Mouse (Mus musculus) lung, embryonic 15.5 days (tissue): ENCODE measurements around the gene Apol6. TPM values are rescaled to one million over a fixed set of nuclear protein-coding genes. Genes with fewer than 3 reads are reported as not detected.

ENCODE experiments used
- ATAC-seq: fragments of 200-750 bp; cut with Nextera tagmentation; 2 replicates; pipeline ENCODE4 v1.8.0; 2017; ENCODE audit warnings: moderate number of reproducible peaks, borderline replicate concordance; ENCODE audit not compliant: low FRiP score, low TSS enrichment; ENCODE audit errors: extremely low read depth
- H3K27ac ChIP-seq: fragments of 300-500 bp; sonication (generic); 2 replicates; pipeline ENCODE4 v1.5.1; 2015; ENCODE audit warnings: moderate library complexity, mild to moderate bottlenecking, inconsistent platforms
- H3K27me3 ChIP-seq: fragments of 300-500 bp; sonication (generic); 2 replicates; pipeline ENCODE4 v1.6.1; 2015; ENCODE audit warnings: inconsistent platforms
- H3K36me3 ChIP-seq: fragments of 300-500 bp; sonication (generic); 2 replicates; pipeline ENCODE4 v1.6.1; 2015; ENCODE audit warnings: inconsistent platforms
- H3K4me1 ChIP-seq: fragments of 300-500 bp; sonication (generic); 2 replicates; pipeline ENCODE4 v1.6.1; 2015; ENCODE audit warnings: inconsistent platforms
- H3K4me2 ChIP-seq: fragments of 300-500 bp; sonication (generic); 2 replicates; pipeline ENCODE4 v1.6.1; 2015; ENCODE audit warnings: inconsistent platforms, mild to moderate bottlenecking, moderate library complexity
- H3K4me3 ChIP-seq: fragments of 300-500 bp; sonication (generic); 2 replicates; pipeline ENCODE4 v1.5.1; 2015; ENCODE audit warnings: mild to moderate bottlenecking, inconsistent platforms
- H3K9ac ChIP-seq: fragments of 300-500 bp; sonication (generic); 2 replicates; pipeline ENCODE4 v1.6.1; 2015; ENCODE audit warnings: inconsistent platforms
- H3K9me3 ChIP-seq: fragments of 300-500 bp; sonication (generic); 2 replicates; pipeline ENCODE4 v1.6.1; 2016; ENCODE audit warnings: inconsistent platforms
- WGBS: fragments of 180-500 bp; shearing (Covaris S2); methylation state at CpG from one replicate; pipeline ENCODE4 v1.1.7; 2015; 5-methylcytosine and 5-hydroxymethylcytosine counted together
- polyA plus RNA-seq: library from polyadenylated mRNA; unstranded; fragments of >200 nt; fragmentation: Nextera tagmentation; extraction: Ambion mirVana; gene quantifications from 2 replicates; pipeline ENCODE4 v1.2.1, GENCODE M21; 2015

Gene Apol6
- polyA plus RNA-seq, result not detected in 2 replicates

GRCm38 (mm10) chr15:77044597-77045320 is at the start of gene Apol6:
Apol6 (plus strand) TSS chr15:77044729.
- H3K27ac ChIP-seq, result no peak within 1 kb of the TSS
- H3K36me3 ChIP-seq, result no peaks in the 10 kb centered on the region
- H3K9me3 ChIP-seq, result no peaks in the 10 kb centered on the region
- H3K4me1 ChIP-seq, result no peaks in the 10 kb centered on the region
- no peak within 1 kb of the TSS for H3K9ac ChIP-seq
- H3K4me2 ChIP-seq, result no peak within 1 kb of the TSS
- no peaks in the 10 kb centered on the region for H3K27me3 ChIP-seq
- no peak within 1 kb of the TSS for H3K4me3 ChIP-seq
- 75% methylated on average over 12 of the region's 12 CpGs for WGBS
- ATAC-seq, result no peak

- no peak for ATAC-seq
These were observed 46.5 kb upstream of the Apol6 start for GRCm38 (mm10) chr15:76998048-76998447.

GRCm38 (mm10) chr15:76998878-76999588 is 45.5 kb upstream of the Apol6 start:
- Histone ChIP-seq H3K27me3 (no peaks in the 10 kb centered on the region), H3K4me3 (no peak overlapping the region), H3K9ac (no peak overlapping the region), H3K36me3 (no peaks in the 10 kb centered on the region), H3K4me1 (no peaks in the 10 kb centered on the region), H3K27ac (no peak overlapping the region), H3K9me3 (no peaks in the 10 kb centered on the region), H3K4me2 (no peak overlapping the region)
- 41% methylated on average over 21 of the region's 21 CpGs for WGBS
- ATAC-seq, result peak; percentile 42; the same call in 1 of the 2 replicates

More at GRCm38 (mm10) chr15:76998048-76998447, 46.5 kb upstream of the Apol6 start:
- Histone ChIP-seq H3K27ac (no peak overlapping the region), H3K9me3 (no peaks in the 10 kb centered on the region), H3K4me3 (no peak overlapping the region), H3K27me3 (no peaks in the 10 kb centered on the region), H3K4me2 (no peak overlapping the region), H3K36me3 (no peaks in the 10 kb centered on the region), H3K9ac (no peak overlapping the region), H3K4me1 (no peaks in the 10 kb centered on the region)
- 69% methylated on average over 2 of the region's 2 CpGs for WGBS

- Histone ChIP-seq H3K4me3 (no peak overlapping the region), H3K36me3 (no peaks in the 10 kb centered on the region), H3K27ac (no peak overlapping the region), H3K9me3 (no peaks in the 10 kb centered on the region), H3K9ac (no peak overlapping the region), H3K4me1 (no peaks in the 10 kb centered on the region), H3K4me2 (no peak overlapping the region), H3K27me3 (0 out of 2 replicates have a peak, but pooled peaks cover 3% of the 10 kb centered on the region)
- no peak for ATAC-seq
- 89% methylated on average over 3 of the region's 3 CpGs for WGBS
These were observed 41.2 kb upstream of the Apol6 start for GRCm38 (mm10) chr15:77003173-77003867.

- H3K27ac ChIP-seq, result no peak overlapping the region
- ATAC-seq, result 0 out of 2 replicates have a peak, but pooled peaks have one; percentile 36
- 13% methylated on average over 3 of the region's 3 CpGs for WGBS
These were observed 40.7 kb upstream of the Apol6 start for GRCm38 (mm10) chr15:77003868-77004215.

GRCm38 (mm10) chr15:77008851-77009250 is 35.7 kb upstream of the Apol6 start:
- no peak overlapping the region for H3K9ac ChIP-seq
- no peaks in the 10 kb centered on the region for H3K9me3 ChIP-seq
- ATAC-seq, result no peak
- H3K27ac ChIP-seq, result no peak overlapping the region
- peaks cover 8% of the 10 kb centered on the region for H3K4me1 ChIP-seq
- H3K4me3 ChIP-seq, result no peak overlapping the region
- WGBS, result 84% methylated on average over 6 of the region's 6 CpGs
- H3K36me3 ChIP-seq, result no peaks in the 10 kb centered on the region
- no peak overlapping the region for H3K4me2 ChIP-seq
- H3K27me3 ChIP-seq, result 0 out of 2 replicates have a peak, but pooled peaks cover 8% of the 10 kb centered on the region

More at GRCm38 (mm10) chr15:77003868-77004215, 40.7 kb upstream of the Apol6 start:
- Histone ChIP-seq H3K36me3 (no peaks in the 10 kb centered on the region), H3K4me2 (no peak overlapping the region), H3K4me1 (no peaks in the 10 kb centered on the region), H3K9me3 (no peaks in the 10 kb centered on the region), H3K27me3 (0 out of 2 replicates have a peak, but pooled peaks cover 3% of the 10 kb centered on the region), H3K4me3 (no peak overlapping the region), H3K9ac (no peak overlapping the region)

- Histone ChIP-seq H3K4me3 (peak overlapping the region; percentile 6; the same call in 1 of the 2 replicates), H3K4me2 (peak overlapping the region; percentile 45), H3K27ac (peak overlapping the region; percentile 26; the same call in 1 of the 2 replicates), H3K9me3 (no peaks in the 10 kb centered on the region), H3K9ac (no peak overlapping the region), H3K36me3 (no peaks in the 10 kb centered on the region), H3K4me1 (peaks cover 22% of the 10 kb centered on the region), H3K27me3 (0 out of 2 replicates have a peak, but pooled peaks cover 9% of the 10 kb centered on the region)
- WGBS, result under 1% methylated on average over 15 of the region's 15 CpGs
- ATAC-seq, result peak; percentile 75
These were observed 30.7 kb upstream of the Apol6 start for GRCm38 (mm10) chr15:77013753-77014241.

GRCm38 (mm10) chr15:77014431-77014830 is 30.1 kb upstream of the Apol6 start:
- no peaks in the 10 kb centered on the region for H3K36me3 ChIP-seq
- peak; percentile 15; the same call in 1 of the 2 replicates for ATAC-seq
- peak overlapping the region; percentile 45 for H3K4me2 ChIP-seq
- H3K9me3 ChIP-seq, result no peaks in the 10 kb centered on the region
- H3K4me1 ChIP-seq, result peaks cover 22% of the 10 kb centered on the region
- WGBS, result 27% methylated on average over 6 of the region's 6 CpGs
- no peak overlapping the region for H3K9ac ChIP-seq
- 0 out of 2 replicates have a peak overlapping the region, but pooled peaks have one; percentile 6 for H3K4me3 ChIP-seq
- H3K27ac ChIP-seq, result no peak overlapping the region; the same call in 1 of the 2 replicates
- H3K27me3 ChIP-seq, result 0 out of 2 replicates have a peak, but pooled peaks cover 9% of the 10 kb centered on the region

GRCm38 (mm10) chr15:77014985-77015384 is 29.5 kb upstream of the Apol6 start:
- Histone ChIP-seq H3K36me3 (no peaks in the 10 kb centered on the region), H3K9ac (no peak overlapping the region), H3K27me3 (0 out of 2 replicates have a peak, but pooled peaks cover 9% of the 10 kb centered on the region), H3K4me2 (no peak overlapping the region), H3K27ac (no peak overlapping the region; the same call in 1 of the 2 replicates), H3K4me3 (no peak overlapping the region), H3K9me3 (no peaks in the 10 kb centered on the region), H3K4me1 (peaks cover 22% of the 10 kb centered on the region)
- WGBS, result 68% methylated on average over 4 of the region's 4 CpGs
- no peak for ATAC-seq

GRCm38 (mm10) chr15:77016509-77016908 is 28.0 kb upstream of the Apol6 start:
- no peak overlapping the region for H3K27ac ChIP-seq
- H3K9me3 ChIP-seq, result no peaks in the 10 kb centered on the region
- ATAC-seq, result no peak
- no peak overlapping the region for H3K4me2 ChIP-seq
- no peak overlapping the region for H3K9ac ChIP-seq
- H3K4me3 ChIP-seq, result no peak overlapping the region
- 83% methylated on average over 6 of the region's 6 CpGs for WGBS
- H3K36me3 ChIP-seq, result no peaks in the 10 kb centered on the region
- H3K27me3 ChIP-seq, result 0 out of 2 replicates have a peak, but pooled peaks cover 9% of the 10 kb centered on the region
- H3K4me1 ChIP-seq, result peaks cover 22% of the 10 kb centered on the region

GRCm38 (mm10) chr15:77017897-77018296 is 26.6 kb upstream of the Apol6 start:
- Histone ChIP-seq H3K4me1 (peaks cover 26% of the 10 kb centered on the region), H3K27ac (no peak overlapping the region), H3K9me3 (no peaks in the 10 kb centered on the region), H3K9ac (no peak overlapping the region), H3K27me3 (0 out of 2 replicates have a peak, but pooled peaks cover 4% of the 10 kb centered on the region), H3K4me3 (no peak overlapping the region), H3K36me3 (no peaks in the 10 kb centered on the region), H3K4me2 (no peak overlapping the region)
- ATAC-seq, result no peak
